In the genomic region with DNA sequence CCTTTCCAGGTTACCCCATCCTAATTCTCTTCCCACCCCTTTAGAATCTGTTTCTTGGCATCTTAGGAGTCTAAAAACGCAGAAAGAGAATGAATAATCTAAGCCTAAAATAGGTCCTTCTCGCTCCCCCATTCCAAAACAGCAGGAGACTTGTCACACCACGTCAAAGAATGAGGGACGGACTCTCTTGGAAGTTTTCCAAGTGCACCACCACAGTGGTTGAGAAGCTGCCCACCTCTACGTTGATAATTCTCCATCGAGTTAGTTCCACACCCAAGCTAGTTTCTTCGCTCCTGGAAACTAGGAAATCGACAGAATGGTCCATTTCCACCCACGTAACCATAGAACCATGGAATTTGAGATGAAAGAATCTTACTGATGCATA, we compare ENCODE assay signal across 9 mouse cellular contexts. TPM values are rescaled to one million over a fixed set of nuclear protein-coding genes. Genes with fewer than 3 reads are reported as not detected.
DNase-seq lines count a peak whose midpoint lies in the region; ATAC-seq and TF ChIP-seq lines count a peak whose summit lies in the region.
"Had no signal": no experiment of that assay in that cellular context is flagged by ENCODE, and none has a peak within 500 bp of the region (broad histone marks: within the 10 kb centered on the region; RNA-seq: fewer than 3 reads in every experiment).

No protein-coding gene starts in this region.

- ATAC-seq in midbrain, embryonic 14.5 days (ENCODE audit: low FRiP score, low TSS enrichment) = no peak
- ATAC-seq in inflammation-experienced regulatory T-cells, adult 6 months = no peak

- no peak for TF ChIP-seq CTCF in E14TG2a.4 (conservative IDR thresholded peaks at IDR 0.05; ENCODE audit: low read length)

- H3K4me3 ChIP-seq in heart, embryonic 10.5 days = peak overlapping the region; percentile 97
- H3K4me3 ChIP-seq in E14TG2a.4 (replicated peaks; ENCODE audit: low read length) = peak overlapping the region; percentile 90
- H3K4me3 ChIP-seq in forebrain, embryonic 10.5 days = peak overlapping the region; percentile 89
- H3K4me3 ChIP-seq in midbrain, embryonic 14.5 days (replicated peaks; ENCODE audit: low read depth, low read length) = peak overlapping the region; percentile 76

- peak overlapping the region; percentile 99 for H3K9ac ChIP-seq in midbrain, embryonic 14.5 days (replicated peaks; ENCODE audit: low read length)

- H3K27ac ChIP-seq in heart, embryonic 10.5 days = peak overlapping the region; percentile 100
- H3K27ac ChIP-seq in forebrain, embryonic 10.5 days = peak overlapping the region; percentile 98
- H3K27ac ChIP-seq in midbrain, embryonic 14.5 days (replicated peaks; ENCODE audit: low read depth, low read length) = peak overlapping the region; percentile 99

- no peaks in the 10 kb centered on the region for H3K9me3 ChIP-seq in heart, embryonic 10.5 days
- H3K9me3 ChIP-seq in E14TG2a.4 (ENCODE audit: low read length) = no peaks in the 10 kb centered on the region
- no peaks in the 10 kb centered on the region for H3K9me3 ChIP-seq in forebrain, embryonic 10.5 days
- H3K9me3 ChIP-seq in midbrain, embryonic 14.5 days (ENCODE audit: control insufficient read depth, low read length) = no peaks in the 10 kb centered on the region

- no peaks in the 10 kb centered on the region for H3K27me3 ChIP-seq in heart, embryonic 10.5 days (ENCODE audit: insufficient read depth, poor library complexity, severe bottlenecking)
- peaks cover 41% of the 10 kb centered on the region for H3K27me3 ChIP-seq in E14TG2a.4 (ENCODE audit: insufficient read depth, low read length)
- peaks cover 20% of the 10 kb centered on the region for H3K27me3 ChIP-seq in forebrain, embryonic 10.5 days (ENCODE audit: poor library complexity, severe bottlenecking)
- H3K27me3 ChIP-seq in midbrain, embryonic 14.5 days (ENCODE audit: control insufficient read depth, insufficient read depth, low read length) = no peaks in the 10 kb centered on the region
- H3K27me3 ChIP-seq: Patski had no signal

- intact Hi-C loops in heart, postnatal 25 days (cut with DNase I) = loop anchor here (2.0 to 10.0 kb wide), 3 partner anchors 92 to 700 kb away; a partner anchor contains a TSS

- H3K36me3 ChIP-seq in heart, embryonic 10.5 days = no peaks in the 10 kb centered on the region
- H3K36me3 ChIP-seq in E14TG2a.4 (ENCODE audit: insufficient read depth, low read length) = no peaks in the 10 kb centered on the region
- no peaks in the 10 kb centered on the region for H3K36me3 ChIP-seq in forebrain, embryonic 10.5 days (replicated peaks)
- no peaks in the 10 kb centered on the region for H3K36me3 ChIP-seq in midbrain, embryonic 14.5 days (ENCODE audit: control insufficient read depth, insufficient read depth, low read length)

- H3K4me1 ChIP-seq in heart, embryonic 10.5 days = peaks cover 44% of the 10 kb centered on the region
- H3K4me1 ChIP-seq in E14TG2a.4 (replicated peaks; ENCODE audit: low read depth, low read length) = peaks cover 34% of the 10 kb centered on the region
- H3K4me1 ChIP-seq in forebrain, embryonic 10.5 days = peaks cover 34% of the 10 kb centered on the region
- peaks cover 14% of the 10 kb centered on the region; the same call in 1 of the 2 replicates for H3K4me1 ChIP-seq in midbrain, embryonic 14.5 days (ENCODE audit: control insufficient read depth, insufficient read depth, low read length)

- 13% methylated on average over 9 of the region's 9 CpGs for WGBS in heart, embryonic 10.5 days
- WGBS in forebrain, embryonic 10.5 days = 13% methylated on average over 9 of the region's 9 CpGs
- WGBS in midbrain, embryonic 14.5 days = 13% methylated on average over 9 of the region's 9 CpGs

- peak overlapping the region; percentile 80 for H3K4me2 ChIP-seq in midbrain, embryonic 14.5 days (ENCODE audit: low read length)

- no peak for DNase-seq in heart, embryonic 10.5 days (ENCODE audit: low spot score)
- no peak for DNase-seq in heart, postnatal 25 days (ENCODE audit: low spot score)
- no peak for DNase-seq in forebrain, embryonic 10.5 days (ENCODE audit: extremely low spot score, low spot score)
- DNase-seq in left cerebral cortex, adult 18-20 months (ENCODE audit: low spot score in 2 of 2) = peak; percentile 31 to 34
- no peak for DNase-seq in midbrain, embryonic 14.5 days
- no peak for DNase-seq in thymus, postnatal 10 days (ENCODE audit: low spot score in 2 of 2)

RNA-seq across cellular contexts. Expression of a gene that starts 0.5 kb away (rescaled TPM):
- polyA plus RNA-seq in heart, embryonic 10.5 days (2016; fragmentation: Nextera tagmentation; extraction: Ambion mirVana) = 34.2 and 48.1 TPM in 2 replicates
- total RNA-seq in heart, postnatal 25 days (2021) = 100 to 1,000 TPM; 202 to 215 TPM
- 6.7 and 6.9 TPM in 2 replicates for polyA plus RNA-seq in forebrain, embryonic 10.5 days (2016; fragmentation: Nextera tagmentation; extraction: Ambion mirVana)
- 100 to 1,000 TPM; 103 to 108 TPM for total RNA-seq in left cerebral cortex, adult 18-20 months (2021)
- 9.4 and 12.1 TPM in 2 replicates for polyA plus RNA-seq in midbrain, embryonic 14.5 days (2014; fragmentation: Nextera tagmentation; extraction: Ambion mirVana)
- polyA plus RNA-seq in inflammation-experienced regulatory T-cells, adult 6 months (2017; shearing (Covaris generic)) = 10 to 100 TPM; 11.2 to 16.3 (median 12.5) TPM

Comparison
In these comparisons a context has a peak if more than half of its experiments do, and no peak if none do; other contexts are left out.
1. DNase-seq: peak in left cerebral cortex, adult 18-20 months (2 of 2); none in heart, embryonic 10.5 days (single experiment), heart, postnatal 25 days (single experiment), forebrain, embryonic 10.5 days (single experiment), midbrain, embryonic 14.5 days (single experiment) and thymus, postnatal 10 days (0 of 2).
2. Peak in every context shown above with its lines, with median percentiles within 50 percentile points of each other: H3K27ac ChIP-seq and H3K4me3 ChIP-seq.